Mouse (Mus musculus) lung, postnatal 0 days (tissue): ENCODE measurements at regions not wholly inside any gene's neighbourhood (a gene's known extent, or its start where the extent isn't known, plus 50 kb on each side); places are given as distances from the start of the nearest gene placed in this dataset.

Experiments used
- CTCF ChIP-seq: IDR thresholded peaks from 2 replicates; pipeline ENCODE4 v1.5.1; 2016; ENCODE audit warnings: antibody characterized with exemption, mild to moderate bottlenecking
- EP300 ChIP-seq: IDR thresholded peaks from 2 replicates; pipeline ENCODE4 v1.6.1; 2016; ENCODE audit warnings: antibody characterized with exemption, mild to moderate bottlenecking, control low read depth

DNA sequence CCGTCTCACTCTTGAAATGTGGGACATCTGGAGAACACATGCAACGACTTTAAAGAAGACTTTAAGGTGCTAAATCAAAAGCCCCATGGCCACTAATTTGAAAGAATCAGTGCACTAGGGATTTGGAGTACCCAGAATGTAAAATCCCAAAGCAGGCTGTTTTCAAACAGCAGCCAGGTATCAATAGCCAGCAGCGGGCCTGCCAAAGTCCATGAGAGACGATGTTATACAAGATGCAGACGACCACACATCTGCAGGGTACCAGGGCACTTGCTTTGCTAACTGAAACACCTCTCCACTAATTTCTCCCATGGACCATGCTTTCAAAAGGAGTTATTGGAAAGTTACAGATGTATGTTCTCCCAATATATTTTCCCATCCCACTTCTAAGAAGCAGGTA lies 119.9 kb upstream of the Csl start:
- TF ChIP-seq CTCF: no peak
- no peak for TF ChIP-seq EP300
